Mouse (Mus musculus) neural tube, embryonic 15.5 days (tissue): ENCODE data around the gene 1700012A03Rik. TPM values are rescaled to one million over a fixed set of nuclear protein-coding genes. Genes with fewer than 3 reads are reported as not detected.

ENCODE experiments used
- ATAC-seq: fragments of 200-750 bp; cut with Nextera tagmentation; 2 replicates; pipeline ENCODE4 v1.8.0; 2017; ENCODE audit warnings: mild to moderate bottlenecking, moderate TSS enrichment, moderate library complexity; ENCODE audit not compliant: low FRiP score
- H3K27ac ChIP-seq: fragments of 300-500 bp; sonication (generic); replicated peaks from 2 replicates; pipeline ENCODE4 v1.5.1; 2015; ENCODE audit warnings: mild to moderate bottlenecking, inconsistent platforms
- H3K27me3 ChIP-seq: fragments of 300-500 bp; sonication (generic); replicated peaks from 2 replicates; pipeline ENCODE4 v1.6.1; 2015; ENCODE audit warnings: inconsistent platforms
- H3K36me3 ChIP-seq: fragments of 300-500 bp; sonication (generic); 2 replicates; pipeline ENCODE4 v1.6.1; 2015; ENCODE audit warnings: inconsistent platforms
- H3K4me1 ChIP-seq: fragments of 300-500 bp; sonication (generic); 2 replicates; pipeline ENCODE4 v1.6.1; 2015; ENCODE audit warnings: inconsistent platforms
- H3K4me2 ChIP-seq: fragments of 300-500 bp; sonication (generic); 2 replicates; pipeline ENCODE4 v1.6.1; 2015; ENCODE audit warnings: inconsistent platforms, mild to moderate bottlenecking, moderate library complexity
- H3K4me3 ChIP-seq: fragments of 300-500 bp; sonication (generic); replicated peaks from 2 replicates; pipeline ENCODE4 v1.5.1; 2015; ENCODE audit warnings: mild to moderate bottlenecking, inconsistent platforms
- H3K9ac ChIP-seq: fragments of 300-500 bp; sonication (generic); replicated peaks from 2 replicates; pipeline ENCODE4 v1.6.1; 2015; ENCODE audit warnings: mild to moderate bottlenecking, inconsistent platforms
- H3K9me3 ChIP-seq: fragments of 300-500 bp; sonication (generic); replicated peaks from 2 replicates; pipeline ENCODE4 v1.6.1; 2016; ENCODE audit warnings: inconsistent platforms
- WGBS: fragments of 180-500 bp; shearing (Covaris S2); methylation state at CpG from one replicate; pipeline ENCODE4 v1.1.7; 2015; ENCODE audit warnings: mixed read lengths; 5-methylcytosine and 5-hydroxymethylcytosine counted together
- polyA plus RNA-seq: library from polyadenylated mRNA; unstranded; fragments of >200 nt; fragmentation: Nextera tagmentation; extraction: Ambion mirVana; gene quantifications from 2 replicates; pipeline ENCODE4 v1.2.1, GENCODE M21; 2015

The 1700012A03Rik gene
- not detected in 2 replicates for polyA plus RNA-seq

DNA sequence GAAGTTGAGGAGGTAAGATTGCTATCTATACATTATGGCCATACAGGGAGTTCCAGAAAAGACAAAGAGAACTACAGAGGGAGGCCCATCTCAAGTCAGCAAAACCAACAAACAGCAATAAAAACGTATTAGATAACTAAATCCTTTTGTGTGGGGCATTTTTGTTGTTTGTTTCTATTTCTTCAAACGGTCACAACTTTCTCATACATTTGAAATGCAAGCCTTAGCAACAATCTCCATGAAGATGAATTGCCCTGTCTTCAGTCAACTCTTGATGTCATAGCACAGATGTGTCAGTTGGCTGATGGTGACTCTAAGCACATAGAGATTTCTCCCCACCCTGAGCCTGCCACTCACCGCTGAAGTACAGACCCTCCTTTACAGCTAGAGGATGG lies at the start of gene 1700012A03Rik:
TSS of gene 1700012A03Rik (plus strand) at position 296 of the 395 bp plus-strand sequence.
- peaks cover 10% of the 10 kb centered on the region for H3K4me1 ChIP-seq
- no peaks in the 10 kb centered on the region for H3K36me3 ChIP-seq
- 72% methylated on average over 3 of the region's 3 CpGs for WGBS
- ATAC-seq: no peak
- no peak within 1 kb of the TSS for H3K4me2 ChIP-seq
- H3K9me3 ChIP-seq: no peaks in the 10 kb centered on the region
- H3K4me3 ChIP-seq: no peak within 1 kb of the TSS
- H3K9ac ChIP-seq: no peak within 1 kb of the TSS
- H3K27me3 ChIP-seq: no peaks in the 10 kb centered on the region
- H3K27ac ChIP-seq: no peak within 1 kb of the TSS

DNA sequence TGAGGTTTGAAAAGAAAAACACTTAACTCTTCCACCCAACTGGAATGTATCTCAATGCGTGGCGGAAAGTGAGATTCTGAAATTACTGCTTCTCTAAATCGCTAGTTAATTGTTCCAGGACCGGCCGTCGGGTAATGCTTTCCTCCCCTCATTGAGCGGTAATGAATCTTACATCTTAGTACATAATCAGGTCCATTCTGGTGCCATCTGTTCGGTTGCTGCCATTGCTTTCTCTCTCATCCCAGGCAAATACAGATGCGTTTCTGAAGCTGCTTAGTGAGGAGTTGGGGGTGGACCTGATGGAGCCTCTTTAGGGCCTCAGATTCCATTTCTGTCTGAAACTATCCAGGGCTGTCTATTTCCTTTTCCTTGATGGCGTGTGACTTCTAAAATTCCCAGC lies 45.8 kb upstream of the 1700012A03Rik start:
- WGBS: 58% methylated on average over 10 of the region's 10 CpGs

DNA sequence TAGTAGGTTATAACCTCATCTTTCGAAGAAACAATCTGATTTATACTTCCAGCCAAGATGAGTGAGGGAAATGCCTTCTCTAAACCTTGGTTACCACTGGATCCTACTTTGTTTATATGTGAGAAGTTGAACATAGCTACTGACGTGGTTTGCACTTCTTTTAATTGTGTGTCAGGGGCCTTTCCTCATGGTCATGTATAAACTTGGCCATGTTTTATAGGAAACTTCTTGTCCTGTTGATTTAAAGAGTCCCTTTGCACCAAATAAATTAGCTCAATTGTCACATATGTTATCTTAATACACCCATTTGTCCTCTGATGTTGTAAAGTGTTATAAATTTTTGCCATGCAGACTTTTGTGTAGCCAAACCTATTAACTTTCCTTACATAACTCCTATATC lies 44.1 kb upstream of the 1700012A03Rik start:
- no peak for ATAC-seq
- Histone ChIP-seq H3K36me3 (no peaks in the 10 kb centered on the region), H3K27ac (no peak overlapping the region), H3K27me3 (no peaks in the 10 kb centered on the region), H3K9ac (no peak overlapping the region), H3K9me3 (no peaks in the 10 kb centered on the region), H3K4me3 (no peak overlapping the region), H3K4me2 (no peak overlapping the region), H3K4me1 (no peaks in the 10 kb centered on the region)
- WGBS: 81% methylated on average over 2 of the region's 2 CpGs

More for the DNA sequence above, 45.8 kb upstream of the 1700012A03Rik start:
- H3K36me3 ChIP-seq: no peaks in the 10 kb centered on the region
- H3K9me3 ChIP-seq: no peaks in the 10 kb centered on the region
- H3K27me3 ChIP-seq: no peaks in the 10 kb centered on the region
- ATAC-seq: no peak
- H3K9ac ChIP-seq: no peak overlapping the region
- H3K4me3 ChIP-seq: no peak overlapping the region
- no peak overlapping the region for H3K4me2 ChIP-seq
- H3K27ac ChIP-seq: no peak overlapping the region
- no peaks in the 10 kb centered on the region for H3K4me1 ChIP-seq

DNA sequence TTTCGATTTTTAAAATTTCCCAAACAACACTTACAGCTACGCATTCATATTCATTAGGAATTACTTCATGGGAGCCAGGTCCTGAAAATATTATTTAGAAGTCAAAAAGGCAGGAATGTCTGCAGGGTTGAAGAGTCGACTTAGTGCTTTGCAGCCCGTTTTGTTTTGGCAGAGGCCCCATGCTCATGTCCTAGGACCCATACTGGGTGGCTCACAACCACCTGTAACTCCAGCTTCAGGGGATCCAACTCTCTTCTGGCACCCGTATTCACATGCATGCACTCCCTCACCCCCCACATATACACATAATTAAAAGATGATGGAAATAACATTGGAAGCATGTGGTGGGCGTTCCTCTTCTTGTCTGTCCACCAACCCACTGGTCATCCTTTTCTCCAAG lies 43.7 kb upstream of the 1700012A03Rik start:
- no peak overlapping the region for H3K9ac ChIP-seq
- H3K27ac ChIP-seq: no peak overlapping the region
- no peaks in the 10 kb centered on the region for H3K4me1 ChIP-seq
- no peak overlapping the region for H3K4me2 ChIP-seq
- H3K4me3 ChIP-seq: no peak overlapping the region
- H3K27me3 ChIP-seq: no peaks in the 10 kb centered on the region
- no peaks in the 10 kb centered on the region for H3K9me3 ChIP-seq
- ATAC-seq: no peak
- no peaks in the 10 kb centered on the region for H3K36me3 ChIP-seq
- 91% methylated on average over 6 of the region's 6 CpGs for WGBS

GRCm38 (mm10) chr6:32007336-32007735 lies 42.7 kb upstream of the 1700012A03Rik start:
- Histone ChIP-seq H3K9ac (no peak overlapping the region), H3K27me3 (no peaks in the 10 kb centered on the region), H3K27ac (no peak overlapping the region), H3K4me2 (no peak overlapping the region), H3K9me3 (no peaks in the 10 kb centered on the region), H3K4me3 (no peak overlapping the region), H3K36me3 (no peaks in the 10 kb centered on the region), H3K4me1 (no peaks in the 10 kb centered on the region)
- 95% methylated on average over 3 of the region's 3 CpGs for WGBS
- no peak for ATAC-seq

DNA sequence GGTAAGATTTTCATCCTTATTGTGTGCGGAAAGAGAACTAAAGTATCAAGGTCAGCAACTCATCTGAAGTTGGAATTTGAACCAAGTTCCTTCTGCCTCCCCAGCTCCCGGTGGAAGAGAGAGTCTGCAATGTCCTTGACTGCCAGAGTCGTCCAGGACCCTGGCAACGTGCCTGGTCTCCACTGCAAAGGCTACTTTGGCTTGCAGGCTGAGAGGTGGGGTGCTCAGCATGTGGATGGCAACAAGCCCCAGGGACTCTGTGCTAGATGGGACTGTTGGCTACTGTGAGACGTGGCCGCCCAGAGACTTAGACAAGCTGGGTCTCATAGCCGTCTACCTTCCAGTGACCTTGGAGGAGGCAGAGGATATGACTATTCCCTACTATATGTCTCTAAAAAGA lies 33.2 kb upstream of the 1700012A03Rik start:
- Histone ChIP-seq H3K27ac (no peak overlapping the region), H3K4me1 (peaks cover 11% of the 10 kb centered on the region; the same call in 1 of the 2 replicates), H3K4me2 (no peak overlapping the region), H3K27me3 (no peaks in the 10 kb centered on the region), H3K36me3 (no peaks in the 10 kb centered on the region), H3K4me3 (no peak overlapping the region), H3K9ac (no peak overlapping the region), H3K9me3 (no peaks in the 10 kb centered on the region)
- WGBS: 71% methylated on average over 7 of the region's 7 CpGs
- no peak for ATAC-seq

DNA sequence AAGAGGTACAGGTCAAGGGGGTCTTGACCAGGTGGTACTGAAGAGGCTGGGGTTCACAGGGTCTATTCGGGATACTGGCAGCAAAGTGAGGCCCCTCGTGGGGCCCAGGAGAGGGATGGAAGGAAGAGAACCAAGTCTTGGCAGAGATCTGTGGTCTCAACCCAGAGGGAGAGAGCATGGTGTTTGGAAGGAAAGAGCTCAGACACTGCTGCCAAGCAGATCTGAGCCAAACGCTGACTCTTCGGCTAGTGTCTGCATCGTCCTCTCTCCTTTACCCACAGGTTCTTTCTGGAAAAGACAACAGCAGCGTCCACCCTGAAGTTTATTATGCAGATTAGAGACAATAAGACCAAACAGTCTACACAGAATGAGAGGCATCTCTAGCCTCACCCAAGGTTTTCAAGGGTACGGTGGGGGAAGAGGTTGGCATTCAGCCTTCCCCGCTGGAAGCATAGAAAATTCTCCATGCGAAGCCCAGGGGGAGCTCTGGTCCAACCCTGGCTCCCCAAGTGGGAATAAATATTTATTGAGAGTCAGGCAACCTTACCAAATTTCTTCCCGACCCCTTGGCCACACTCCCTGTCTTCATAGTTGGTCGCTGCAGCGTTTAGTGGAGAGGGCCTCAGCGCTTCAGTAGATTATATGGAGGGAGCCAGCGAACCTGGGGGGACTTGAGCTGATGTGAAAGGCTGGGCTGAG lies 32.5 kb upstream of the 1700012A03Rik start:
- Histone ChIP-seq H3K36me3 (no peaks in the 10 kb centered on the region), H3K27me3 (no peaks in the 10 kb centered on the region), H3K9ac (no peak overlapping the region), H3K27ac (peak overlapping the region; percentile 45; the same call in 1 of the 2 replicates), H3K4me3 (no peak overlapping the region), H3K9me3 (no peaks in the 10 kb centered on the region), H3K4me2 (no peak overlapping the region), H3K4me1 (peaks cover 11% of the 10 kb centered on the region; the same call in 1 of the 2 replicates)
- WGBS: 65% methylated on average over 14 of the region's 14 CpGs
- ATAC-seq: peak; percentile 81

GRCm38 (mm10) chr6:32018105-32018446 lies 32.0 kb upstream of the 1700012A03Rik start:
- H3K9me3 ChIP-seq: no peaks in the 10 kb centered on the region
- no peak overlapping the region for H3K4me2 ChIP-seq
- no peaks in the 10 kb centered on the region for H3K27me3 ChIP-seq
- no peak; the same call in 1 of the 2 replicates for ATAC-seq
- H3K4me1 ChIP-seq: peaks cover 11% of the 10 kb centered on the region; the same call in 1 of the 2 replicates
- WGBS: 43% methylated on average over 5 of the region's 5 CpGs
- no peak overlapping the region for H3K4me3 ChIP-seq
- no peaks in the 10 kb centered on the region for H3K36me3 ChIP-seq
- H3K9ac ChIP-seq: no peak overlapping the region
- no peak overlapping the region for H3K27ac ChIP-seq

GRCm38 (mm10) chr6:32021853-32022536 lies 28.1 kb upstream of the 1700012A03Rik start:
- Histone ChIP-seq H3K9ac (no peak overlapping the region), H3K27me3 (no peaks in the 10 kb centered on the region), H3K36me3 (no peaks in the 10 kb centered on the region), H3K4me1 (peaks cover 10% of the 10 kb centered on the region; the same call in 1 of the 2 replicates), H3K4me2 (no peak overlapping the region), H3K27ac (no peak overlapping the region), H3K9me3 (no peaks in the 10 kb centered on the region), H3K4me3 (no peak overlapping the region)
- no peak for ATAC-seq
- WGBS: 68% methylated on average over 10 of the region's 10 CpGs

- no peak overlapping the region for H3K9ac ChIP-seq
- ATAC-seq: no peak
- no peaks in the 10 kb centered on the region for H3K9me3 ChIP-seq
- no peaks in the 10 kb centered on the region for H3K36me3 ChIP-seq
- H3K27ac ChIP-seq: no peak overlapping the region
- H3K4me2 ChIP-seq: no peak overlapping the region
- H3K4me1 ChIP-seq: 0 out of 2 replicates have a peak, but pooled peaks cover 5% of the 10 kb centered on the region
- H3K4me3 ChIP-seq: no peak overlapping the region
- 88% methylated on average over 1 of the region's 1 CpGs for WGBS
- H3K27me3 ChIP-seq: no peaks in the 10 kb centered on the region
Observed at GRCm38 (mm10) chr6:32022537-32022869, 27.5 kb upstream of the 1700012A03Rik start.

DNA sequence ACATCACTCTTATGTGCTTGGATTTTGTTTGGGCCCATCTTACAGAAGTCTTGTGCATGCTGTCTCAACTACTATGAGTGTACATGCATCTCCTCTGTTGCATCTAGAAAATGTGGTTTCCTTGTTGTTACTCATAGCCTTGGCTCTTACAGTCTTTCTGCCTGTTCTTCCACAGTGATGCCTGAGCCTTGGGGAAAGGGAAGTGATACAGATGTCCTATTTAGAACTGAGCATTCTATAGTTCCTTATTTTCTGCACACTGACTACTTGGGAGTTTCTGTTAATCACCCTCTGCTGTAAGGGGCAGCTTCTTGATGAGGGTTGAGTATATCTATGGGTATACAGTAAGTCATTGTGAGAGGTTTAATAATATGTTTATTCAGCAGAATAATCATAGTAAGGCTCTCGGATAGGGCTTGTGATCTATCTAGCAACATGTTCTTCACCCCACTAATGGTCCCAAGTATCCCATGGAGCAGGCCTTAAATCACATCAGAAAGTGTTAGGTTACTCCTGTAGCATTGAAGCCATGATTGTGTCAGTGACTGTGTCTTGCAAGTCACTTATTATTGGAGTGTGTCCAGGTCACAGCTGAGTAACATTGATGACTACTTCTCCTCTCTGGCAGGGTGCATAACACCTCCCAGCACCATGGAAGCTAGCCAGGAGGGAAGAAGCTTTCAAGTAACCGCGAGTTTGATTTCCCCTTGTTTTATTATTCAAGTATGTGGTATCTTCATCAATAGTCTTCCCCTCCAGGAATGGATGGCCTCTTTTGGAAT lies 21.6 kb upstream of the 1700012A03Rik start:
- H3K9ac ChIP-seq: no peak overlapping the region
- no peak overlapping the region for H3K4me2 ChIP-seq
- no peak overlapping the region for H3K27ac ChIP-seq
- no peaks in the 10 kb centered on the region for H3K36me3 ChIP-seq
- H3K27me3 ChIP-seq: no peaks in the 10 kb centered on the region
- H3K4me1 ChIP-seq: no peaks in the 10 kb centered on the region
- no peak for ATAC-seq
- no peak overlapping the region for H3K4me3 ChIP-seq
- no peaks in the 10 kb centered on the region for H3K9me3 ChIP-seq
- WGBS: 78% methylated on average over 3 of the region's 3 CpGs
